Mouse (Mus musculus): ENCODE results near the gene Rp9. TPM values are rescaled to one million over a fixed set of nuclear protein-coding genes. Genes with fewer than 3 reads are reported as not detected.
"Not testable (repeated sequence)": the region's sequence is repeated elsewhere in the genome, so short reads cannot be mapped to it uniquely, and the experiment has no call there.

Gene Rp9
- total RNA-seq, 2 experiments from 2014 or later = 129 to 178 TPM

- peak; percentile 51 for ATAC-seq (replicated peaks; ENCODE audit: poor library complexity)
Measured at GRCm38 (mm10) chr9:22423507-22423906, 46.0 kb downstream of the Rp9 start.

GRCm38 (mm10) chr9:22422559-22422958, 47.0 kb downstream of the Rp9 start:
- no peak for ATAC-seq (replicated peaks; ENCODE audit: poor library complexity)

GRCm38 (mm10) chr9:22420491-22420890, 49.1 kb downstream of the Rp9 start:
- ATAC-seq (replicated peaks; ENCODE audit: poor library complexity) = peak; percentile 10; the same call in 1 of the 2 replicates

- ATAC-seq (replicated peaks; ENCODE audit: poor library complexity) = peak; percentile 60
Measured at GRCm38 (mm10) chr9:22419877-22420276, 49.7 kb downstream of the Rp9 start.

- no peak for ATAC-seq (replicated peaks; ENCODE audit: poor library complexity)
Measured at GRCm38 (mm10) chr9:22417547-22417946, 52.0 kb downstream of the Rp9 start.

- no peak for ATAC-seq (replicated peaks; ENCODE audit: poor library complexity)
Measured at GRCm38 (mm10) chr9:22416187-22416586, 53.4 kb downstream of the Rp9 start.

GRCm38 (mm10) chr9:22411002-22411857, 58.3 kb downstream of the Rp9 start, which contains the start of gene 9530077C05Rik:
Gene 9530077C05Rik, plus strand, starts transcription at chr9:22411513.
- peak; percentile 100 for ATAC-seq (replicated peaks; ENCODE audit: poor library complexity)

- ATAC-seq (replicated peaks; ENCODE audit: poor library complexity) = no peak
Measured at GRCm38 (mm10) chr9:22409501-22409900, 60.0 kb downstream of the Rp9 start.

- ATAC-seq (replicated peaks; ENCODE audit: poor library complexity) = not testable (repeated sequence)
Measured at GRCm38 (mm10) chr9:22408344-22408743, 61.2 kb downstream of the Rp9 start.

- not testable (repeated sequence) for ATAC-seq (replicated peaks; ENCODE audit: poor library complexity)
Measured at GRCm38 (mm10) chr9:22407633-22408032, 61.9 kb downstream of the Rp9 start.

- no peak for ATAC-seq (replicated peaks; ENCODE audit: poor library complexity)
Measured at GRCm38 (mm10) chr9:22405414-22405813, 64.1 kb downstream of the Rp9 start.

GRCm38 (mm10) chr9:22403501-22403900, 66.0 kb downstream of the Rp9 start:
- ATAC-seq (replicated peaks; ENCODE audit: poor library complexity) = not testable (repeated sequence)

GRCm38 (mm10) chr9:22402976-22403375, 66.6 kb downstream of the Rp9 start:
- ATAC-seq (replicated peaks; ENCODE audit: poor library complexity) = 0 out of 2 replicates have a peak, but pooled peaks have one; percentile 20

GRCm38 (mm10) chr9:22402001-22402400, 67.5 kb downstream of the Rp9 start:
- ATAC-seq (replicated peaks; ENCODE audit: poor library complexity) = no peak

GRCm38 (mm10) chr9:22399021-22399420, 70.5 kb downstream of the Rp9 start:
- ATAC-seq (replicated peaks; ENCODE audit: poor library complexity) = no peak

- ATAC-seq (replicated peaks; ENCODE audit: poor library complexity) = peak; percentile 60
Measured at GRCm38 (mm10) chr9:22394725-22395124, 74.8 kb downstream of the Rp9 start.

- ATAC-seq (replicated peaks; ENCODE audit: poor library complexity) = no peak
Measured at GRCm38 (mm10) chr9:22390390-22390789, 79.2 kb downstream of the Rp9 start.

- no peak for ATAC-seq (replicated peaks; ENCODE audit: poor library complexity)
Measured at GRCm38 (mm10) chr9:22389736-22390245, 79.8 kb downstream of the Rp9 start.

- ATAC-seq (replicated peaks; ENCODE audit: poor library complexity) = peak; percentile 90
Measured at GRCm38 (mm10) chr9:22389021-22389476, 80.5 kb downstream of the Rp9 start, which contains the start of gene Anln. Gene Anln, minus strand, starts transcription at chr9:22389188.

- peak; percentile 35 for ATAC-seq (replicated peaks; ENCODE audit: poor library complexity)
Measured at GRCm38 (mm10) chr9:22388401-22388980, 81.1 kb downstream of the Rp9 start.

- ATAC-seq (replicated peaks; ENCODE audit: poor library complexity) = no peak
Measured at GRCm38 (mm10) chr9:22387901-22388300, 81.6 kb downstream of the Rp9 start.

- no peak for ATAC-seq (replicated peaks; ENCODE audit: poor library complexity)
Measured at GRCm38 (mm10) chr9:22385890-22386289, 83.7 kb downstream of the Rp9 start.

Data from megakaryocyte progenitor cell, adult 5-6 weeks (primary cell).